Mouse (Mus musculus) gastrocnemius, adult 2 months (tissue): ENCODE results near the gene Hoxa11. TPM values are rescaled to one million over a fixed set of nuclear protein-coding genes. Genes with fewer than 3 reads are reported as not detected.

Experiments used
- DNase-seq: peaks from one replicate; pipeline ENCODE4 v3.0.0; 2022
- H3K27ac ChIP-seq: fragments of 200-600 bp; 2 replicates; pipeline ENCODE4 v1.8.1; 2022; ENCODE audit warnings: mild to moderate bottlenecking
- H3K4me3 ChIP-seq: fragments of 200-600 bp; 2 replicates; pipeline ENCODE4 v1.8.1; 2022; ENCODE audit warnings: mild to moderate bottlenecking, moderate library complexity
- CTCF ChIP-seq: fragments of 200-600 bp; IDR thresholded peaks from 2 replicates; pipeline ENCODE4 v1.8.1; 2022; ENCODE audit warnings: antibody characterized with exemption, mild to moderate bottlenecking, moderate library complexity
- intact Hi-C: fragments of 180-260 bp; cut with DNase I; formaldehyde crosslinking; loops from one replicate; pipeline ENCODE4 v1.15.1; 2025
- total RNA-seq, 2 experiments: library from RNA; stranded (reverse); gene quantifications; 2 replicates each; pipeline ENCODE4 v1.2.3; 2021

Hoxa11 gene
- total RNA-seq, 2 experiments from 2014 or later, result 1.0 to 4.3 TPM

- no peak for TF ChIP-seq CTCF
- intact Hi-C loops, result loop anchor here (2.0 to 5.0 kb wide), 2 partner anchors 14 to 753 kb away; partner anchors contain the start of gene Cbx3
- peak overlapping the region; percentile 76 for H3K4me3 ChIP-seq
- DNase-seq, result no peak
- peak overlapping the region; percentile 93 for H3K27ac ChIP-seq
Observed at GRCm38 (mm10) chr6:52224895-52225611, 20.6 kb downstream of the Hoxa11 start.

GRCm38 (mm10) chr6:52223939-52224760 is 21.5 kb downstream of the Hoxa11 start:
- TF ChIP-seq CTCF, result no peak
- Histone ChIP-seq H3K27ac (peak overlapping the region; percentile 93), H3K4me3 (peak overlapping the region; percentile 76)
- no peak for DNase-seq
- intact Hi-C loops, result loop anchor here (2.0 to 5.0 kb wide), 2 partner anchors 13 to 752 kb away; partner anchors contain the start of gene Cbx3

GRCm38 (mm10) chr6:52222729-52223128 is 22.9 kb downstream of the Hoxa11 start:
- intact Hi-C loops, result loop anchor here (5.0 kb wide), 1 partner anchor 750 kb away; the partner anchor contains the start of gene Cbx3
- no peak for TF ChIP-seq CTCF
- Histone ChIP-seq H3K4me3 (peak overlapping the region; percentile 76), H3K27ac (peak overlapping the region; percentile 93)
- peak; percentile 35 for DNase-seq

GRCm38 (mm10) chr6:52221993-52222685 is 23.5 kb downstream of the Hoxa11 start:
- peak overlapping the region; percentile 93 for H3K27ac ChIP-seq
- peak overlapping the region; percentile 76 for H3K4me3 ChIP-seq
- no peak for TF ChIP-seq CTCF
- DNase-seq, result peak; percentile 54
- intact Hi-C loops, result loop anchor here (2.0 to 5.0 kb wide), 3 partner anchors 345 to 750 kb away; partner anchors contain the start of gene Cbx3

GRCm38 (mm10) chr6:52221337-52221992 is 24.1 kb downstream of the Hoxa11 start, which contains the start of gene Hoxa7:
Hoxa7 (minus strand) TSS chr6:52221854.
- Histone ChIP-seq H3K4me3 (peak within 1 kb of the TSS; percentile 76), H3K27ac (peak within 1 kb of the TSS; percentile 93)
- DNase-seq, result peak; percentile 95
- intact Hi-C loops, result loop anchor here (2.0 to 5.0 kb wide), 3 partner anchors 345 to 749 kb away; partner anchors contain the start of gene Cbx3
- TF ChIP-seq CTCF, result no peak; the same call in 1 of the 2 replicates

GRCm38 (mm10) chr6:52220865-52221310 is 24.7 kb downstream of the Hoxa11 start:
- peak overlapping the region; percentile 93 for H3K27ac ChIP-seq
- TF ChIP-seq CTCF, result no peak

GRCm38 (mm10) chr6:52220003-52220864 is 25.4 kb downstream of the Hoxa11 start:
- DNase-seq, result no peak
- intact Hi-C loops, result loop anchor here (2.0 to 5.0 kb wide), 3 partner anchors 343 to 748 kb away; partner anchors contain the start of gene Cbx3
- no peak for TF ChIP-seq CTCF
- peak overlapping the region; percentile 93 for H3K27ac ChIP-seq
- peak overlapping the region; percentile 76 for H3K4me3 ChIP-seq

More at GRCm38 (mm10) chr6:52220865-52221310, 24.7 kb downstream of the Hoxa11 start:
- intact Hi-C loops, result loop anchor here (2.0 to 5.0 kb wide), 3 partner anchors 344 to 749 kb away; partner anchors contain the start of gene Cbx3
- peak overlapping the region; percentile 76 for H3K4me3 ChIP-seq
- no peak for DNase-seq

GRCm38 (mm10) chr6:52219234-52219942 is 26.2 kb downstream of the Hoxa11 start:
- intact Hi-C loops, result loop anchor here (5.0 kb wide), 1 partner anchor 837 kb away; no protein-coding TSS in a partner anchor
- no peak for DNase-seq
- no peak for TF ChIP-seq CTCF
- Histone ChIP-seq H3K27ac (peak overlapping the region; percentile 93), H3K4me3 (peak overlapping the region; percentile 76)

GRCm38 (mm10) chr6:52218643-52219215 is 26.9 kb downstream of the Hoxa11 start:
- no peak for TF ChIP-seq CTCF
- intact Hi-C loops, result loop anchor here (5.0 kb wide), 1 partner anchor 836 kb away; no protein-coding TSS in a partner anchor
- Histone ChIP-seq H3K27ac (peak overlapping the region; percentile 93; the same call in 1 of the 2 replicates), H3K4me3 (no peak overlapping the region)
- DNase-seq, result no peak
